Mouse (Mus musculus) monocyte, adult 5-6 weeks (primary cell): ENCODE measurements around the gene Otop2. TPM values are rescaled to one million over a fixed set of nuclear protein-coding genes. Genes with fewer than 3 reads are reported as not detected.

Experiments
- ATAC-seq: fragments of 153-309, 156-312 bp; replicated peaks from 2 replicates; pipeline ENCODE4 v1.8.0; 2017; ENCODE audit warnings: mild to moderate bottlenecking; ENCODE audit not compliant: low TSS enrichment, insufficient number of reproducible peaks, severe bottlenecking, poor library complexity, low FRiP score
- total RNA-seq: library from RNA; stranded (forward); fragments of 200-1000, 200-491, 200-594 nt; gene quantifications from 3 replicates; pipeline ENCODE4 v1.2.3, GENCODE M21; 2017

Gene Otop2
- total RNA-seq, 1 experiment from 2014 or later = not detected

GRCm38 (mm10) chr11:115274178-115274577 lies 32.8 kb upstream of the Otop2 start:
- no peak for ATAC-seq

GRCm38 (mm10) chr11:115274771-115275170 lies 32.2 kb upstream of the Otop2 start:
- no peak for ATAC-seq

DNA sequence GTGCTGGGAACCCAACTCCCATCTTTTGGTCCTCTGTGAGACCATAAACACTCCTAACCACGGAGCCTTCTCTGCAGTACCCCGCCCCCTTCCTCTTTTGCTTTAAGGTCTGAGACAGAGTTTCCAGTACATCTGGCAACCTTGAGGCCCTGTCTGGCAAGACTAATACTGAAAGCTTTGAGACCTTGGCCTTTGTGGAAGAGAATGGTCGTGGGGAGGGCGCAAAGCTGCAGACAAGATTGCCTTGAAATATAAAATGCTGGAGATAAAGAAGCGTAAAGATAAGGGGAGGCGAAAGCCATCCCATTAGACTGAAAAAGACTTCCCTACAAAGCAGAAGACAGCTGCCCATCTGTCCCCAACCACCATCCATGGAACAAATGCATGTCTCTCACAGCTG lies 31.5 kb upstream of the Otop2 start:
- ATAC-seq = no peak

GRCm38 (mm10) chr11:115275954-115276353 lies 31.0 kb upstream of the Otop2 start:
- ATAC-seq = no peak

GRCm38 (mm10) chr11:115276780-115277603 lies 30.0 kb upstream of the Otop2 start, which contains the start of gene Fdxr:
TSS of gene Fdxr (minus strand) at chr11:115277050.
- peak; percentile 84 for ATAC-seq

GRCm38 (mm10) chr11:115277604-115277975 lies 29.4 kb upstream of the Otop2 start:
- ATAC-seq = no peak

- no peak for ATAC-seq
Measured at GRCm38 (mm10) chr11:115278176-115278575, 28.8 kb upstream of the Otop2 start.

- no peak for ATAC-seq
Measured at GRCm38 (mm10) chr11:115279726-115280125, 27.2 kb upstream of the Otop2 start.

- no peak for ATAC-seq
Measured at GRCm38 (mm10) chr11:115282295-115282694, 24.7 kb upstream of the Otop2 start.

DNA sequence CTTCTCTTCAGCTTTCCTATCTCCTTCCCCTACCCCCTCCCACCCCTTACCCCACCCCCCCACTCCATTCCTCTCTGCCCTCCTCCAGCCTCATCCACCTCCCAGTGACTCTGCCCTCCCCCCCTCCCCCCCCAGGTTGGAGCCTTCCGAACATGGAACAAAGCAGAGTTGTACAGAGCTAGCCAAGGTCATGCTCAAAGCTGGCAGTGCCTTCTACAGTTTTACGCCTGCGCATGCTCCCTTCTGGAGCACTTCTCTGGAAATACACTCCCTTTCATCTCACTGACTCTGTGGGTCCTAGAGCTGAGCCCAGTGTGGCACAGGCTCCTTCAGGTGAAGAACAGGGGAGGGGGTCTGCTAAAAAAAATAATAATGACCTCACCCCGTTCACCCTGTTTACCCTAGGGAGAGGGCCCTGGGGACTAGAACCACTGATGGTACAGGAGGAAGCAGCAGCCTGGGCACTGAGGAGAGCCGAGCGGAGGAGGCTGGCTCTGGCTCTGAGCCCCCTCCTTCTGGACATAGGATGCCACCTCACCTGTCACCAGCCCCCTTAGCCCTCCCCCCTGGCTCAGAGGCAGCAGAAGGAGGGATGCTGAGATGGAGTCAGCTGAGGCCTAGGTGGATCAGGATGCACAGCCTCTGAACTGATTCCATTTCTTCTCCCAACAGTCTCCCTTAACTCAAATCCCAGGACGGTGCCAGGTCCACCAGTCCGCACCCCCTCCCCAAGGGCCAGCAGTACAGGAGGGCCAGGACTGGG lies 24.1 kb upstream of the Otop2 start:
- ATAC-seq = no peak

DNA sequence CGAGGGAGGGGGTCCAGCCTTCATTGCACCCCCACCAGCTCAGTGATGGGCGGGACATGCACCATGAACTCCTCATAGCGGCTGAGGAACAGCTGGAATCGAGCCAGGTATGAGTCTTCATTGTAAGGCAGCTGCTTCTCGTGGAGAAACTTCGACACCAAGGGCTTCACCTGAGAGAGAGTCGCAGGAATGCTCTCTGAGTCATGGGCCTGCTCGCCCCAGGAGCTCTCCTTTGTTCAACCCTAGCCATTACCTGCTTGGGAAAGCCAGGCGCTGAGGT lies 23.5 kb upstream of the Otop2 start:
- no peak for ATAC-seq

GRCm38 (mm10) chr11:115283891-115284620 lies 22.9 kb upstream of the Otop2 start:
- no peak for ATAC-seq

DNA sequence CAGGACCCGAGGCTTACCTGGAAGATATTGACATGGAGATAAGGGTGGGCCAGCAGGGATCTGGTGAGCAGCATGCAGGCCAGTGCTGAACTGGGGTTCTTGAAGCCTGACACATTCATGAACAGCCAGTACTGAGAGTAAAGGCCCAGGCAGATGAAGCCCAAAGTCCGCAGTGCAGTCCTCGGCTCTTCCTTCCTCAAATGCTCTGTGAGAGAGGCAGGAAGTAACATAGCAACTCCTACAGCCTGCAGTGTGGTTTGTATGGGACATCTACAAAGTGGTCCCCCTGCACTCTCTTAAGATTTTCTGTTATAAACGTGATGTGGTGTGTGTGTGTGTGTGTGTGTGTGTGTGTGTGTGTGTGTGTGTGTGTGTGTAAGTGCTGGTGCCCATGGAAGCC lies 21.7 kb upstream of the Otop2 start:
- peak; percentile 56 for ATAC-seq

GRCm38 (mm10) chr11:115286201-115286993 lies 20.6 kb upstream of the Otop2 start:
- no peak for ATAC-seq

DNA sequence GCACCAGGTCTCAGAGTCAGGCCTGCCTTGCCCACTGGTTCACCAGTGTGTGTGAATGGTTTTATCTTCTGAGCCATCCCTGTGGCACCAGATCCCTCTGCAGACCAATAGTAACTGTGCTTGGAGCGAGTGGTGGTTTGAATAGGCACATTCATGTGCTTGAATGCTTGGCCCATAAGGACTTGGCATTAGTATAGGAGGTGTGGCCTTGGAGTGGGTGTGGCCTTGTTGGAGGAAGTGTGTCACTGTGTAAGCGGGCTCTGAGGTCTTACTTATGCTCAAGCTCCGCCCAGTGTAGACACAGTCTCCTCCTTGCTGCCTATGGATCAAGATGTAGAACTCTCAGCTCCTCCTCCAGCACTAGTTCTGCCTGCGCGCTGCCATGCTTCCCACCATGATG lies 19.6 kb upstream of the Otop2 start:
- no peak for ATAC-seq

DNA sequence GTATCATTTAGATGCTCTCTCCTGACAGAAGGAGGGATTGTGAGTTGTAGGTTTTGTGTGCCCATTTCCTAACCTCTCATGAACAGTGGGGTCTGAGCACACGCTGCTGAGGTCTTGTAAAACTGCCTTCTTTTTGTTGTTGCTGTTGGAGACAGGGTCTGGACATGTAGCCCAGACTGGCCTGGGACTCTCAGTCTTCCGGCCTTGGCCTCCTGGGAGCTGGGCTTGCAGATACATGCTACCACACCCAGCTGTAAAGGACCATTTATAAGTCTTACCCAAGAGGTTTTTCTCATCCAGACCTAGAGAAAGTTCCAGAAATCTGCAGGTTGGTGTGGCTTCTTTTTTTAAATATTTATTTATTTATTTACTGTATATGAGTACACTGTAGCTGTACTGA lies 18.7 kb upstream of the Otop2 start:
- ATAC-seq = no peak

- ATAC-seq = no peak
Measured at GRCm38 (mm10) chr11:115289885-115290284, 17.1 kb upstream of the Otop2 start.

- ATAC-seq = no peak
Measured at GRCm38 (mm10) chr11:115290314-115290713, 16.6 kb upstream of the Otop2 start.

DNA sequence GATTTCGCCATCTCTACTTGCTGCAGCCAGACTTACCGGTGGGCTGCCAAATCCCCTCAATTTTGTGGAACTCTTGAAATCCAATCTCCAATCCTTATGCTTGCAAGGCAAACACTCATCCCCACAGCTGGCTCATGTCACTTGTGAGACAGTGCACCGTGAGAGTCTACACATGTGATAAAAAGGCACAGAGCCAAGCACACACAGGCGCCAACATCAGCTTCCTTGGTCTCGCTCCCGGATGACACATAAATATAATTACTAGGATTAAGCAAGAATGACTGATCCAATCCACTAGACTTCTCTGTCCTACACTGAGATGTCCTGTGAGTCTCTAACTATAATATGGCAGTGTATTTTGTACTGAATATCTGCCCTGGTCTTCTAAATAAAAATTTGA lies 16.0 kb upstream of the Otop2 start:
- no peak for ATAC-seq
